Mouse (Mus musculus) v-Abl transformed pro-B cells (cell line): ENCODE results near the gene Cox5b.
"Not testable (repeated sequence)": the region's sequence is repeated elsewhere in the genome, so short reads cannot be mapped to it uniquely, and the experiment has no call there.

Source experiments
- in situ Hi-C, 2 experiments: fragments of 400-800 bp; cut with MboI; formaldehyde crosslinking; loops; one replicate each; pipeline ENCODE4 v1.15.1; 2025; ENCODE audit not compliant: unreplicated experiment in 2 of 2

Cox5b gene

DNA sequence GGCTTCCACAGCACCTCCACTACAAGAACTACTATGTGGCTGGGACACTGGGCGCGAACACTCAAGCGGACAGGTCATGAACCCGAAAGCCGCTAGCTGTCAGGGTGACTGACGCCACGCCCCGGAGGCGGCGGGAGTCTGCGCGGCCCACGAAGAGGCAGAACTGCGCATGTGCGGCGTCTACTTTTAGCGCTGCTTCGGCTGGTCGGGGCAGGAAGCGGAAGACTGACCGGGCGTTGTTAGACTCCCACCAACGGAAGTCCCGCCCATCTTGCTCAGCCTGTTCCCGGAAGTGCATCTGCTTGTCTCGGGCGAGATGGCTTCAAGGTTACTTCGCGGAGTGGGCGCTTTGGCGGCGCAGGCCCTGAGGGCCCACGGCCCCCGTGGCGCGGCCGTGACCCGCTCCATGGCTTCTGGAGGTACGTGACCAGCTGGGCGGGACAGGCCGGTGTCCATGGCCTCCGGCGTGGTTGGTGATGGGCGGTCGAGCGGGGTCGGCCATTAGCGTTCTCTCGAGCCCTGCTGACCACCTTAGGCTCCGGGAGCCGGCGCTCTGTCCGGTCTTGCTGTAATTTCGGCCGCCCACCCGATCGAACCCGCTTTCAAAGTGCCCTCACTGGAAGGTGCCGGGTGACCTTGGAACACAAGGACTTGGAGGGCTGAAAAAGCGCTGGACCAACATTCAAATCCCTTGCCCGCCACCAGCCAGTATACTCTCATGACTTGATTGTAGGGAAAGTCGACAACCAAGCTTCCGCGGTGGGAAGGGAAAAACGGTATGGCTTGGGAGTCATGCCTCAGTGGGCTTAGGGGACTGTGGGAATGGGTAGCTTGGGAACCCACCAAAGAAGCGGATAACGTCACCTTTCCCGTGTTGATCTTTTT, at the start of gene Cox5b:
Cox5b (plus strand) TSS at position 179 of the 885 bp plus-strand sequence.
- in situ Hi-C loops: loop anchor here in 1 of 2 experiments (25.0 kb wide), 1 partner anchor 329 kb away; the partner anchor contains the start of genes Fer1l5 and Kansl3

DNA sequence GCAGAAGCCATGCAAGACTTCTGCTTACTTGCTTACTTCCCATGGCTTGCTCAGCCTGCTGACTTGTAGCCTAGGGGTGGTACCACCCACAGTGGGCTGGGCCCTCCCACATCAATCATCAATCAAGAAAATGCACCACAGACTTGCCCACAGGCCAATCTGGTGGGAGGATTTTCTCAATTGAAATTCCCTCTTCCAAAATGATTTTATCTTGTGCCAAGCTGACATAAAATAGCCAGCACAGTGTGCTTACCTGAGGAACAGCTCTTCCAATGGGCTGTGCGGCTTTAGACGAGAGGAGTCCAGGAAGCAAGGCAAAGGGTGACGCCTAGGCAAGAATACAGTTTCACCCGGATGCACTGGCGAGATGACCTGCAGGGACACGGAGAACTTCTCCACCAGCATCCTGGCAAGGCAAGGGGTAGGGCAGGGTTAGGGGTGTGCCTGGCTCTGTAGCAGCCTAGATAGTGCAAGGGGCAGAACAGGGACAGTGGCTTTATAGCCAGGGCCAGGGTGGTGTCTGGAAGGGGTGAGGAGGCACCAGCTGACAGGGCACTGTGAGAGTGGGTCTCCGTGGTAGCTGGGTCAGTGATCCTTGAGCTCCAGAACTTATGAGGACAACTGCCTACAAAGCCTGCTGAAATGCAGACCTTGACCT, 47.2 kb upstream of the Cox5b start:
- in situ Hi-C loops: no loop called here

DNA sequence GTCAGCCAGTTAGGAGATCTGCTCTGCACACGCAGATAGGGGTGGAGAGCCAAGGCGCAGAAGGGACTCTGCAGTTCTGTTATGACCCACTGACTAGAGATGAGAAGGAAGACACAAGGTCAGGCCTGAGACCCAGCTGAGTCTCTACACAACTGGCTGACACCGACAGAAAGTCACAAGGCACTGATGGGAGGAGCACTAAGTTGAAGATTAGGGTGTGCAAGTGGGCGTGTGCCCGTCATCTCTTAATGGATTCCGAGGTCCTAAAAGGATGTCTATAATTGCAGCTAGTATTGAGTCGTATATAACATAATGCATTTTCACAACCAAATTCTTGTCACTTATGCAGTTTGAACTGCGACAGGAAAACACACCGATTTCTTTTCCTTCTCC, 46.6 kb upstream of the Cox5b start:
- in situ Hi-C loops: no loop called here

DNA sequence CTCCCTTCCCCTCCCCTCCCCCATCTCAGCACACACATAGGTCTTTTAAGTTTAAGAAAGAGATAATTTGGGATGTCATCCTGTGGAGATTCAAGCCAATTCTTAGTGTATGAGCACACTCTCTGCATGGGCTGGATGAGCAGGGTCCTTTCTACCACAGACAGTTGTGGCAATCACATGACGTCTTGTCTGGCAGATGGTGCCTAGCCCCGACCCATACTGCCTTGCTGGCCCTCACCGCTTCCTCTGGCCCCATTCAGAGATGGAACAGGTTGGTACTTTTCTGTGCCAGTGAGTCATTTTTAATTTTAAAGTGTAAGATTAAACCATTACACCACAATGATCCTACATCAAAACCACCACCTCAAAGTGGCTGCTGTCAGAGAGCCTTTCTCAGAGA, 45.0 kb upstream of the Cox5b start:
- in situ Hi-C loops: no loop called here

DNA sequence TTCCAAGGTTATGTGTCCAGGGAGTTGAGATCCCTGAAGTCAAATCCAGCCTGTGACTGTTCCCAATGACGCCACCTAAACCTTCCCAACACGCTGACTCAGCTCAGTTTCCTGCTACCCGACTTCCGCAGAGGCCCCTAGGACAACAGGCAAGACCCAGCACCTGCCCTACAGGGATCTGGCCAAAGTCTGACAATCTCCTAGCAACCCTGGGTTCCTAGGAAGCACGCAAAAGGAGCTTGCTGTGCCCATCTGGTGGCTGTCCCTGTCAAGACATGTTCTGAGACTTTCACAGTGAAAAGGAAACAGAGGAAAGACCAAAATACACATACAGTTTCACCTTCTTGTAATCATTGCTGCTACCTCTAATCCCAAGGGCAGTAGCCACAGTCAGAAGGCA, 43.6 kb upstream of the Cox5b start:
- in situ Hi-C loops: no loop called here

DNA sequence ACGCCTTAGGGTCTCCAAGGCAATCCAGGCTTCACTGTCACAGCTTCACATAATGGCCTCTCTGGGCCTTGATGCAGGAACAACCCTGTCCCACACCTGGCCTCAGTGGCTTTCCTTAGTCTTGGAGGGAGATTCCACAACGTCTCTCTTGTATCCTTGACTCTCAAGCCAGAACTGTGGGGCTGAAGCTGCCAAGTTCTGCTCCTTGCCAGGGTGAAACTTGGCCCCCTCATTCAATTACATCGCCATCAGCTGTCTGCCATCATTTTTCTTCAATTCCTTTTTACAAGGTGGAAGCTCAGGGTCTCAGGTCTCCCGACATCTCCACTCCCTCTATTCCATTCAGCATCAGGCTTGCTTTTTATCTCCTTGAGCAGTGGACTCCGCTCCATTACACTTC, 36.2 kb upstream of the Cox5b start:
- in situ Hi-C loops: no loop called here

DNA sequence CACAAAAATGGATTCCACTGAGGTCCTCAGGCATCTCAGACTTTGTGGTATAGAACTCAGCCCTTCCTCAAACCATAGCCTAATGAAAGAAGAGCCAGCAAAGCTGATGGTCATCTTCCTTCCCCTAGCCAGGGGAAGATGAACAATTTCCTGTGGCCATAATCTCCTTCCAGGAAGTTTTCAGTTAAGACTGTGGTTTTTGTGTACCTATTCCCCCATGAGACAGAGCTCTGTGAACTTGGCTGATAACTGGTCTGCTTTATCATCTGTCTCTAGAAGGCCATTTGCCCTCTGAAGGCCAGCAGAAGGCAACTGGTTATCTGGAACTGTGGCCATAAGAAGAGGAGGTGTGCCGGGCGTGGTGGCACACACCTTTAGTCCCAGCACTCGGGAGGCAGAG, 35.0 kb upstream of the Cox5b start:
- in situ Hi-C loops: no loop called here

DNA sequence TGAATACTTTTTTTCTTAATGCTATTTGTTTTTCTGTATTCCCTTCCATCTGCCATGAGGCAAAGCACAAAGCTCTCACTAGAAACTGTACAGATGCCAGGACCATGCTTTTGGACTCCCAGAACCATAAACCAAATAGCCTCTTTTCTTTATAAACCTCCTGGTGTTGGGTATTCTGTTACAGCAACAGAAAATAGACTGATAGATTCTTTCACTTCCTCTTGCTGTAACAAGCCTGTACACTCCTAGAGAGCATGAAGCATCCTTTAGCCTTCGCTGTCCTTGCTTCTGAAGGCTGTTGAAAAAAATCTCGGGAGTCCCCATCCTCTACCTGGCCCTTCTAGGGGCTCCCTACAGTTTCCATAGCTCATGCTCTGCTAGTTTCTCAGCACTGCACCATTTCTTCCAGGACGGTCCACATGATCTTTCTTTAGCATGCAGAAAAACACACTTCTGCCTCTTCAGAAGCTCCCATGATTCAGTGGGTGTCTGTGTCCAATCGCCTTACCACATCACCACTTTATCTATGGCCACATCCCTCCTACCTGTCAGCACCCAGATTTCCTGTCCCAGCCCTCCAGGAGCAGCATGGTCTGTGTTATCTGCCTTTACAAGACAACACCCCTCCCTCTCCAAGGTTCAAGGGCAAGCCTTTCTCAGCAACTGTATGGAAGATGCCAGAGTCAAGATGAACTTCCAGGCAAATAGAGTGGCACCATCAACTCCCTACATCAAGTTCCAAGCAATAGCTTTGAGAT, 33.4 kb upstream of the Cox5b start:
- in situ Hi-C loops: no loop called here

DNA sequence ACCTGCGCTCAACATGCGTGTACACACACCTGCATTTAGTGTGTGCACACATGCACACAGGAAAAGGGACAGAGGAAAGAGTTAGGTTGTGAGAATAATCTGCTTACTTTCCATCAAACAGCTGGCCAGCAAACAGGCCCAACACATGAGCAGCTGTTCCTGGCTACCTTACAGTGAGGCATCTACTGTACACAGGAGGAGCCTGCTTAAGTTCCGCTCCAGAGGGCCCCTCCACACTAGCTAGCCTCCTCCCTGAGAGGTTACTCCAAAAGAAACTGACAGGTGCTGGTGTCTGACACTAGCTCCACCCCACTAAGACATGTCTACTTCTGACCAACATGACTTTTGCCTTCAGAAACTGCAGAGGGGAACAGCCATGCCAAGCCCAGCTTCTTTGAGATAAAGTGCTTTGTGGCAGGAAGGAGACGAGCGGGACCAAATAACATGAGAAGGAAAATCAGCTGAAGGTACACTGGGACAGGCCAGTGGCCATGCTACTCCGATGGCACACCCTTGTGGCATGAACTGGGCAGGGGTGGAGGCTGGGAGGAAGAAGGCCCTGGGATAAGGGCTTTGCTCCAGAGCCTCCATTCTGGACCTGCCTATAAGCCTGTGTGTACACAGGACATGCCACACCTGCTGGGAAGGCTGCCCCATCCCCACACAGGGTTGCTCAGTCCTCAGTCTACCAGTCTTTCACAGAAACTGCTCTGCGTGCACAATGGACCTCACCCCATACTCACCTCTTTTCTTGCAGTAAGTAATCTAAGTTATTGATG, 32.4 kb upstream of the Cox5b start:
- in situ Hi-C loops: no loop called here

DNA sequence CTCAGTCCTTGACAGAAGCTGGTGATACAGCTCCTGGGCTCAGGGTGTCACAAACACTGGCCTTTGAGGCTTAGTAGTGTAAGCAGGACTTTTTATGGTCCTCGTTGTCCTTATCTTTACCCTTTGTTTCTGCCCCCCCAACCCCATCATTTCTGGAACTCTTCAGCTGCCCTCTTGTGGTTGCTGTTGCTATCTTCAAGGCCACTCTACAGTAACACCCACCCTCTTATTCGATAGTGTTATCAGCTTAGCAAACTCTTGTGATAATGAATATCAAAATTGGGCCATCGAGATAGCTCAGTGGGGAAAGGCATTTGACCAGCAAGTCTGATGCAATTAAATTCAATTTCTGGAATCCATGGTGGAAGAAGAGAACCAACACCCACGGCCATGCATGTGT, 26.8 kb upstream of the Cox5b start:
- in situ Hi-C loops: no loop called here

DNA sequence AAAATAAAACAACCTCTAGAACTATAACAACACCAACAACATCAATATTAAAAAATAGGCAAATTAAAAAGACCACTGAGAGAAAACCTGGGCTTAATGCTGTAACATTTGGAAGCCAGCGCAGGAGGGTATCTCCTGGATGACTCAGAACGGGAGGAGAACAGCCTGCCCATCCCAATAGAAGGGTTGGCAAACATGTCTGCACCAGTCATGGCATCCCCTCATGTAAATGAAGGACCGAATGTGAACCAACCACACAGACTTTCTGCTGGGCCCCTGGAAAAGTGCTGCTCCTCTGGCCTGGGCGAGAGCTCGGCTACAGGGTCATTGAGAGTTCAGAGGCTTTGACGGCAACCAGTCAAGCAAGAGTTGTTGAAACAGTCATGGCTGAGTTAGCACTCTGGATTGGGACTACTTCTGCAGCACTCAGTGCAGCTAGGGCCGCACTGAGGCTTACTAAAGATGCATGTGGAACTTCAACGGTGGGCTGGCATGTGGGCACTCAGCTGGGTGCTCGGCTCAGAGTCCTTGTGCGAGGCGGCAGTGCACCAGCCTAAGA, 26.0 kb upstream of the Cox5b start:
- in situ Hi-C loops: no loop called here

DNA sequence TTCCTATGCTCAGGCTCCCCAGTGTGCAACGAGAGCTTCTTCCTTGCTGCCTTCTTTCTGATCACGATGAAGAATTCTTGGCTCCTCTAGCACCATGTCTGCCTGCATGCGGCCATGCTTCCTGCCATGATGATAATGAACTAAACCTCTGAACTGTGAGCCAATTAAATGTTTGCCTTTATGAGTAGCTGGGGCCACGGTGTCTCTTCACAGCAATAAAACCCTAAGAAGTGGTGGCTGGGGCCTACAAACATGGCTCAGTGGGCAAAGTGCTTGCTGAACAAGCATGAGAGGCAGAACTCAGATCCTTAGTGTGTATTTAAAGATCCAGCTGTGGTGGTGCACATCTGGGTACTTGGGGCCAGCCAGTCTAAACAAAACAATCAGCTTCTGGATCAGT, 25.3 kb upstream of the Cox5b start:
- in situ Hi-C loops: no loop called here

DNA sequence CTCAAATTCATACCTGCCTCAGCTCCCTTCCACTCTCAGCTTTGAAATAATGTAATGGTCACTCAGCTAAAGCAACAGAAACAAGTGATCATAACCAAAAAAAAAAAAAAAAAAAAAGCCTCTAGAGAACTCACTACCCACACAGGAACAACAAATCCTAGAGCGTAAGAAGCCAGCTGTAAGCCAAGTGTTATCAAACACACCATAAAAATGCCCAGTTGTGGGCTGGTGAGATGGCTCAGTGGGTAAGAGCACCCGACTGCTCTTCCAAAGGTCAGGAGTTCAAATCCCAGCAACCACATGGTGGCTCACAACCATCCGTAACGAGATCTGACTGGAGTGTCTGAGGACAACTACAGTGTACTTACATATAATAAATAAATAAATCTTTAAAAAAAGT, 23.2 kb upstream of the Cox5b start:
- in situ Hi-C loops: not testable (repeated sequence)

DNA sequence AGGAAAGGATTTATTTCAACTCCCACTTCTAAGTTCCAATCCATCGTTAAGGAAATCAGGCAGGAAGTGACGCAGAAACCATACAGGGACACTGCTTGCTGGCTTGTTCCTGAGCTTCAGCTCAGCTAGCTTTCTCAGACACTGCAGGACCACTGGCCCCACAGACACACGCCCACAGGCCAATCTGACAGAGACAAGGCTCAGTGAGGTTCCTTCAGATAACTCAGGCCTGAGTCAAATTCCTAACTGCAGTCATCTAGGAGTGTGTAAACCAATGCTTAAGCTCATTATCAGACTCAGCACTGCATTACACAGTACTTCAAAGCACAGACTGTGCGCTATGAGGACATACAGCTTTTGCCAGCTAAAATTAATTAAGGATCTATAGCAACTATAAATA, 21.0 kb upstream of the Cox5b start:
- in situ Hi-C loops: no loop called here

DNA sequence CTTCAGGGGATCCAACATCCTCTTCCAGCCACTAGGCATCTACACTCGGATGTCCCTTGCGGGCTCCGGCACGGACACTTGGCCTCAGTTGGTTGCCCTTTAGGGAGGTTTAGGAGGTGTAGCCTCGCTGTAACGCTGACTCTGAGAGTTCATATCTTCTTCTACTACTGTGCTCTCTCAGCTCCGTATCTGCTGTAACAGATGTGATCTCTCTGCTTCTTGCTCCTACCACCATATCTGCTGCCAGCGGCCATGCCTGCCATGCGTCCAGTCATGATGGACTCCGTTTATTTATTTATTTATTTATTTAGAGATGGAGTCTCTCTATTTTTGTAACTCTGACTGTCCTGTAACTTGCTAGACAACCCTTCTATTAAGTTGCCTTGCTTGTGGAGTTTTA, 20.0 kb upstream of the Cox5b start:
- in situ Hi-C loops: no loop called here

DNA sequence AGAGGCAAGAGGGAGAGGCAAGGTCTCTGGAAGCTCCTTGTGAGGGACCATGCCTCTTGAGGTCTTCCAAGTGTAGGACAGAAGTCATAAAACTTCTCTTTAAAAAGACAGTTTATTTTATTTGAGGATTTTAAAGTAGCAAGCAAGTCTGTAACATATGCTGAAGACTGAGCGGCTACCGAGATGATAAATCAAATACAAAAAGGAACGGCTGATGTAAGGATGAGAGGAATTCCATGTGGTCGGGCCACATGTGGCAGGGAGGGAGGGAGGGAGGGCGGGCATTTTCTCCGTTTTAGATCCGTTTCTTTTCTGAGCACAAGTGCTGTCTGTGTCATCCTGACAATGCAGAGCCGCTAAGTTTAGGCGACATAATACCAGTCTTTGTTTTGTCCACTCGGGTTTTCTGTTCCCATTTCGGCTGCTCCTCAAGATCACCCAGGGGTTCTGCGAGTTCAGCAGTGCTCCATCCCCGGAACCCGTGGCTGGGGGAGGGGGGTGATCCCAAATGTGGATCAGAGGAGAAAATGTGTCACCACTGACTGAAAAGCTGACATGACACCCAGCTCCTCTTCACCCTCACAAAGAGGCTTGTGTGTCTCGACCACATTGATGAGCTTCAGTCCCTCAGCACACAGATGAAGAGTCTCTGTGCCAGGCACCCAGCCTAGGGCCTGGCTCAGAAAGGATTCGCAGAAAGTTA, 18.4 kb upstream of the Cox5b start:
- in situ Hi-C loops: no loop called here

DNA sequence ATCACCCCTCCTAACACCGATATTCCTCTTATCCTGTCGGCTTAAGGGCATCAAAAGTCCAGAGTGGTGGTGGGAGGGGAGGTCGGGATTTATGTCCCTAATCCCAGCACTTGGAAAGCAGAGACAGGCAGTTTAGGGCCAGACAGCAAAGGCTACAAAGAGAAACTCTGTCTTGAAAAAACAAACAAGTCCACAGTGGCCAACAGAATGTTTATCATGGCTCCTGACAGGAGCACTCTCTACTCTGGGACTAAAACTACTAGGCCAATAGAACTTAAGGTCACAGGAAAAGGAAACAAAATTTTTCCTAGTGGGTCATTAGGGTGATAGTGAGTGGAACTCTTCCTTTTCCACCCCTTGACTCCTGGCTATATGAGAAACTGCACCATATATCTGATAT, 16.3 kb upstream of the Cox5b start:
- in situ Hi-C loops: loop anchor here in 1 of 2 experiments (25.0 kb wide), 1 partner anchor 313 kb away; the partner anchor contains the start of genes Fer1l5 and Kansl3

DNA sequence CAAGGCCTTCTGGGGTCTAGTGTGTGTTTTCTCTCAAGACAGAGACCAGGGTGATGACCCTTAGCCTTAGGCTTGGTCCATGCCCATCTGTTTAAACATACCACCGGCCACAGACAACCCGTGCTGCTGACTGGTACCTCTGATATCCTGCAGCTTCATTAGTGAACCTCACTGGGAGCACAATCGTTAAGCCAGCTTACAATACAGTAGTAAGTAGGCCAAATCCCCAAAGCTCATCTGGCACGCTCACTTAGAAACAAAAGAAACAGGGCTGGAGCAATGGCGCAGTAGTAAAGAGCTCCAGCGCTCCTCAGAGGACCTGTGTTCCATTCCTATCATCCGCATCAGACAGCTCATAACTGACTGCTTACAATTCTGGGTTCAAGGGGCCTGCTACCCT, 10.4 kb upstream of the Cox5b start:
- in situ Hi-C loops: loop anchor here (10.0 to 25.0 kb wide), 2 partner anchors 136 to 319 kb away; partner anchors contain the start of genes Ankrd39 (in 2 of the 2), Fer1l5 (in 1 of the 2) and Kansl3 (in 1 of the 2)

DNA sequence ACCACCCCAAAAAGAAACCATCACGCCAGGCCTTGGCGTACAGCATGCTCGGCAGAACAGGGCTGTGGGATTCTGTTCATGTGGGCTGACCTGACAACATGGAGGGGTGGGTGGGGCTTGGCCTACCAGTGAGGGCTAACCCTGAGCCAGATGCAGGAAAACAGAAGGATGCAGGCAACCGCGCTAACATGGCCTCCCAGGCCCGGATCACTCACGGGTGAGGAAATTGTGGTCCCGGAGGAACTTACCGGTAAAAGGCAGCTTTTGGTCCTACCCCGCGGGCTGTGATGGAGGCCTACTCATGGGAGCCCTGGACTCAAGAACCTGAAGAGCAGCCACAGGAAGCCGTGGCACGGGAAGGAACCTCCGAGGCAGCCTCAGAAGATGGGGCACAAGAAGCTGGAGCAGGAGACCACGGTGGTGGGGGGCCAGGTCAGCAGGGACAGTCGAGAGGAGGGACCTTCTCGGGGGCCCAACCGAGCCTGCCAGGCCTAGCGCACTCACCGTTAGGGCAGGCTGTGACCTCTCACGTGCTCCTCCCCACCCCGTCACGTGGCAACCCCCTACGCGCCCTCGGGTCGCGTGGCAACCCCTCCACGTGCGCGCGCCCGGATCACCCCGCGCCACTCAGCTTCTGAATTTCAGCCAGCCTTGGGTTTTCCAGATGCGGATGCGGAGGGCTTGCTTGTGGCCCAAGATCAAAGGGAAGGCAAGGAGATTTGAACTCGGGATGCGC, 8.5 kb upstream of the Cox5b start, which contains the start of gene Fam178b:
Fam178b (minus strand) TSS at position 564 of the 736 bp plus-strand sequence.
- in situ Hi-C loops: loop anchor here (10.0 to 25.0 kb wide), 2 partner anchors 138 to 320 kb away; partner anchors contain the start of genes Ankrd39 (in 2 of the 2), Fer1l5 (in 1 of the 2) and Kansl3 (in 1 of the 2)
